ENCODE assay signal across 14 mouse cellular contexts in genomic region chr7:138338451-138338850, GRCm38 (mm10). TPM values are rescaled to one million over a fixed set of nuclear protein-coding genes. Genes with fewer than 3 reads are reported as not detected.
"Had no signal": no experiment of that assay in that cellular context is flagged by ENCODE, and none has a peak within 500 bp of the region (broad histone marks: within the 10 kb centered on the region; RNA-seq: fewer than 3 reads in every experiment).

No protein-coding gene starts in this region.

- DNase-seq: lung, embryonic 14.5 days; lung, postnatal 10 days; lung, postnatal 4 days; midbrain, embryonic 14.5 days; retina, postnatal 1 day; right cerebral cortex, adult 18-20 months; right cerebral cortex, postnatal 25 days; right cerebral cortex, postnatal 4 days; spleen, adult 18-20 months; thymus, adult 18-20 months; thymus, postnatal 14 days; thymus, postnatal 36 days had no signal

- ATAC-seq: midbrain, embryonic 16.5 days had no signal

RNA-seq across cellular contexts. Expression of gene Tcerg1l, which starts 59.1 kb away (rescaled TPM):
- polyA plus RNA-seq: myocyte had no signal
